Mouse (Mus musculus) cortical plate, adult 2 months (tissue): ENCODE data around the gene Ldhal6b.

Experiments
- CTCF ChIP-seq: fragments of 200-500 bp; IDR thresholded peaks from 2 replicates; pipeline ENCODE4 v1.5.1; 2011; ENCODE audit warnings: mild to moderate bottlenecking, control low read depth, low read length; ENCODE audit not compliant: insufficient read depth; ENCODE audit errors: extremely low read depth
- POLR2A ChIP-seq: fragments of 200-500 bp; IDR thresholded peaks from 2 replicates; pipeline ENCODE4 v1.6.1; 2011; ENCODE audit warnings: mild to moderate bottlenecking, low read length, control low read depth; ENCODE audit not compliant: insufficient read depth; ENCODE audit errors: extremely low read depth

GRCm38 (mm10) chr17:5421835-5422234, 3.3 kb upstream of the Ldhal6b start:
- no peak for TF ChIP-seq CTCF
- TF ChIP-seq POLR2A, result no peak
